Mouse (Mus musculus) hematopoietic stem cell, adult 5-6 weeks (primary cell): ENCODE results near the gene Gpn1. TPM values are rescaled to one million over a fixed set of nuclear protein-coding genes. Genes with fewer than 3 reads are reported as not detected.

Experiments
- ATAC-seq, 2 experiments: fragments of 125-278 bp in 1 of 2; replicated peaks in 1 of 2; 2 replicates each; pipeline ENCODE4 v1.8.0; 2016 to 2017; ENCODE audit warnings: inconsistent platforms in 2 of 2, mild to moderate bottlenecking in 2 of 2, moderate number of reproducible peaks in 2 of 2, low read depth in 1 of 2, moderate TSS enrichment in 1 of 2; ENCODE audit not compliant: low FRiP score in 2 of 2, poor library complexity in 2 of 2, severe bottlenecking in 2 of 2, insufficient read depth in 1 of 2, low TSS enrichment in 1 of 2
- total RNA-seq: library from RNA; stranded (forward); fragments of 172-1452, 232-1000 nt; gene quantifications from 2 replicates; pipeline ENCODE4 v1.2.3, GENCODE M21; 2017

The Gpn1 gene
- 26.0 and 49.4 TPM in 2 replicates for total RNA-seq

- ATAC-seq = peak; percentile 100
Measured at GRCm38 (mm10) chr5:31494513-31495297, at the start of gene Gpn1. Gene Gpn1 (plus strand): TSS chr5:31494741.

DNA sequence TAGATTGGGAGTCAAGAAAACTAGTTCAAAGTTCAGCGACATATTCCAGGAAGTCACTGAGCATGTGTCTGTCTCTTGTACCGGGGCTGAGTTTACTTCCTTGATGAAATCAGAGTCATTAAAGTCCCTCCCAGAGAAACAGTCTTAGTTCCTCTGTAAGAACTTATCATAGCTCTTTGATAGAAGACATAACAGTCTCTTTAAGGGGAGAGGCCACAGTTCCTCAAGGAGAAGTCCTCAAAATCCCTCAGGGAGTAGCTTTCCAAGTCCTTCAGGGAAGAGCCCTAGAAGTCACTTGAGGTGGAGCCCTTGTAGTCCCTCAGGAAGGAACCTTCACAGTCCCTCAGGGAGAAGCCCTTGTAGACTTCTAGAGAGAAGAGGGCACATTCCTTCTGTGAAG lies 43.2 kb upstream of the Gpn1 start:
- no peak for ATAC-seq

DNA sequence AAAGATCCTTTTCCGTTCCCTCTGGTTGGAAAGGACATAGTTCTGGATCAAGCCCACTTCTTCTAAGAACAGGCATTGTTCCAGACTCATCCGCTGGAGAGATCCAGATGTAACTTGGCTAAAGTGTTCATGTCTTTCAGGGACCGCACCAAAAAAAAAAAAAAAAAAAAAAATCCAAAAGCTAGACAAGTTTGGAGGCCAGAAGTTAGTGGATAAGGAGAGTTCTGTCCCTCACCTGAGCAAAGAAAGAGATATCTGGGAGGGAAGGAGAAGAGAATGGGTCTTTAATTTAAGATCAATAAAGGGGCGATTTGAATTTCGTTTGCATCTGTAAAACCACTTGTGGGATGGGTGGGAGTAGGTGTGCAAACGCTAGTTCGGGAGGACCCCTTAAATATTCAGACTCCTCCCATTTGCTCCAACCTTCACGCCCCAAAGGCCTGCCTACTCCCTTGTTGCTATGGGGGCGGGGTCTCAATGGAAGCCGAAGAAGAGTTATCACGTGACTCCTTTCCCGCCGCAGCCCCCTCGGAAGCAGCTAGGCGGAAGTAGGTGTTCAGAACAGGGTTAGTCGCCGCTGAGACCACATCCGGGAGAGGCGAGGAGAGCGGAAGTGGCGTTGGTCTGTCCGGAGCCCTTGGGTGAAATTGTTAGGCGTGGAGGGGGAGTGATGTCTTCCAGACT lies 42.5 kb upstream of the Gpn1 start, which contains the start of gene Zfp512:
Gene Zfp512, plus strand, starts transcription at position 554 of the 684 bp plus-strand sequence.
- ATAC-seq = peak; percentile 96 to 100

GRCm38 (mm10) chr5:31452562-31452878 lies 42.0 kb upstream of the Gpn1 start:
- peak in 1 of 2 experiments; percentile 14; a peak in 1 of 4 replicates for ATAC-seq

DNA sequence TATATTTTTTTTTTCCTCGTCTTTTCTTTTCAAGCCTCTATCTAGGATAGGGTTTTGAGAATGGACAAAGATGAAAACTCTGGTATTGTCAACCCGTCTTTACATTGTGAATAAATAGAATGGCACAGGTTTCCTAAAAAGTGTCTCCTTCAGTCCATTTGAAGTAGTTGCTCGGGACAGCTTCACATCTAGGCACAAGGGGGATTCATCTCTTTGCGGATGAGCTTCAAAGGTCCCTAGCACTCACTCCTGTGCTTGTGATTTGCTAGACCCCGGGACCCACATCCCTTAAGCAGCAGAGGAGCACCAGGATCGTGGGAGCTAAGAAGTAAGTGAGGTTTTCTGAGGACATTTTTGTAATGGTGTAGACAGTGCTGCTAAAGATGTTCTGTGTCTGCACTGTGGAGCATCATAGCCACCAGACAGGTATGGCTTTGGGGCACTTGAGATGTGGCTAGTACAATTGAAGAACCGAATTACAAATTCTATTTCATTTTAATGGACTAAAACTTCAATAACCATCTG lies 41.6 kb upstream of the Gpn1 start:
- no peak for ATAC-seq

GRCm38 (mm10) chr5:31467798-31468197 lies 26.7 kb upstream of the Gpn1 start:
- ATAC-seq = peak; percentile 75 to 90

GRCm38 (mm10) chr5:31469711-31470110 lies 24.8 kb upstream of the Gpn1 start:
- no peak for ATAC-seq

DNA sequence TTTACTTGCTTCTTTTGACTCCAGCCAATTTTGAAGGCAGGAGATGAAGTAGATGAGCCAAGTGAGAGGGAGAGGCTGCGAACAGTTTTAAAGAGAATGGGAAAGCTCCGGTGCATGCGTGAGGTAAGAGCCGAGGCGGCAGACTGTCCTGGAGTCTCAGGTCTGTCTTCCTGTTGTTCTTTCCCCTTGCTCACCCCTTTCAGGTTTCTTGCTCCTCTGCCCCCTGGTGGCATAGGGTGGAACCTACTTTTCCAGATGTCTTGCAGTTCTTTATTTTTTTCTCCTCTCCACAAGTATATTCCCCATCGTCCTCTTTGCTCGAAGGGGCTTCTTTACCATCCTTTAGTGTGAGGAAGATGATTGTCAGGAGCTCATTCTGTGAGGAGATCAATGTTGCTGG lies 24.2 kb upstream of the Gpn1 start:
- peak in 1 of 2 experiments; percentile 18; a peak in 1 of 4 replicates for ATAC-seq

GRCm38 (mm10) chr5:31480536-31480935 lies 14.0 kb upstream of the Gpn1 start:
- no peak for ATAC-seq

- no peak for ATAC-seq
Measured at GRCm38 (mm10) chr5:31485440-31485839, 9.1 kb upstream of the Gpn1 start, which contains the start of gene 4930548H24Rik. Gene 4930548H24Rik (plus strand): TSS chr5:31485740.

DNA sequence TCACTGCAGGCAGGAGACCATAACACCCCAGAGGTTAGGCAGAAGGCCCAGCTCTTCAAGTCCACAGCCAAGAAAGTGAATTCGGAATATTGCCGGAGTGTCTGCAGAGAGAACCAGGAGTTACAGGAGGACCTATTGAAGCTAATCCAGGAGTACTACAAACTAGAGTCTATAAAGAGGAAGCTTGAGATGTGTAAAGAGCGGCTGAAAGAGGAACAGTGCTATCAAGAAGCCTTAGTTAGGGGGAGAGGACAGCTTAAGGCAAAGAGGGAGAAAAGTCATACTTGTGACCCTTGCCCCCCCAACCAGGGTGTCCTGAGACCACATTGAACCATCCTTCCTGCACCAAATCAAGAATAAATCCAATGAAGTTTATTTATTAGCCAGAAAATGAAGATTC lies 6.7 kb upstream of the Gpn1 start:
- peak in 1 of 2 experiments; percentile 42; a peak in 1 of 4 replicates for ATAC-seq

DNA sequence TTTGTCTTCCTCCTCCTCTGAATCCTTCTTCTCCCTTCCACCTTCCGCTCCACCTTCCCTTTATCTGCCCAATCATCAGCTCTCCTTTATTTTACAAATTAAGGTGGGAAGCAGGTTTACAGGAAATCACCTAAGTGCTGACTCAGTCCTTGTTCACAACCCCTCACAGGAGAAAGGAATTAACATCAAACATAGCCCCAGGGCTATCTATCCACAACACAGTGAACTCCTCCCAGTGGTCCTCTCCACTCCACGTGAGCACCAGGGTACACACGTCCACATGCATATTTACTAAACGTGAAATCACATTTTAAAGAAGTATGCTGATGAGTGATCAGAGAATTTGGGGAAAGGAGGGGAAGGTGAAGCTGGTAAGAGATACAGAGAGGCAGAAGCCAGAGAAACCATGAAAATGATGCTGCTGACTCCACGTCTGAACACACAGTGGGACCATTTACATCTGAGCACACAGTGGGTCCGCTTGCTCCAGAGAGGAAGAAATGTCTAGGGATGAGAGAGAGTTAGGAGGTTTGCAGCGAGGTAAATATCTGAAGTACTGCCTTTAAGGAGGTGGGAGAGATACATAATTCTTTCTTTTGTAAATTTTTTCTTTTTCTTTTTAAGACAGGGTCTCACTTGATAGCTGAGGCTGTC lies 5.3 kb upstream of the Gpn1 start:
- no peak for ATAC-seq

DNA sequence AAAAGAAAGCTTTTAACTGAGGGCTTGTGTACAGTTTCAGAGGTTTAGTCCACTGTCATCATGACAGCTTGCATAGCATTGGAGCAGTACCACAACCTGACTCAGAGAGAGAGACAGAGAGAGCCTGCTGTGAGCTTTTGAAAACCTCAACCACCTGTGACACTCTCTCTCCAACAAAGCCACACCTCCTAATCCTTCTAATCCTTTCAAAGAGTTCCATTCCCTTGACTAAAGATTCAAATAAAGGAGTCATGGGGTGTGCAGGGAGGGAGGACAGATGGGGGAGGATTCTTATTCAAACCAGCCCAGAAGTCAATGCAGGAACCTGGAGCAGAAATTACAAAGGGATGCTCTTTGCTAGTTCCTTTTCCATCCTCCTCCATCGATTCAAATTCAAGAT lies 2.5 kb upstream of the Gpn1 start:
- no peak for ATAC-seq

DNA sequence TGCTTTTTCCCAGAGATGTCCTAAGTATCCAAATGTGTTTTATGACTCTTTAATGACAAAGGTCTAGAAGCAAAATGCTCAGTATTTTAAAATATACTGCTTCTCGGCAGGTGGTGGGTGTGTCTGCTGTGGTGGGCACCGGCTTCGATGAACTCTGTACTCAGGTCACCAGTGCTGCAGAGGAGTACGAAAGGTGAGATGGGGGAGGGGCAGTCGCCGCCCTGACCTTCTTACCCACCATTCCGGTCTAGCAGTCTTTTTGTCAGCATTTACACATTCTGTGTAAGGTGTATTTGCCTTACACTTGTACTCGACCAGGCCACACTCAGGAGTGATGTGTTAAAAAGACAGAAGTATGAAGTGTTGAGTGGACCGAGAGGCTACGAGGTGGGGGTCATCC lies 10.3 kb downstream of the Gpn1 start:
- no peak for ATAC-seq

DNA sequence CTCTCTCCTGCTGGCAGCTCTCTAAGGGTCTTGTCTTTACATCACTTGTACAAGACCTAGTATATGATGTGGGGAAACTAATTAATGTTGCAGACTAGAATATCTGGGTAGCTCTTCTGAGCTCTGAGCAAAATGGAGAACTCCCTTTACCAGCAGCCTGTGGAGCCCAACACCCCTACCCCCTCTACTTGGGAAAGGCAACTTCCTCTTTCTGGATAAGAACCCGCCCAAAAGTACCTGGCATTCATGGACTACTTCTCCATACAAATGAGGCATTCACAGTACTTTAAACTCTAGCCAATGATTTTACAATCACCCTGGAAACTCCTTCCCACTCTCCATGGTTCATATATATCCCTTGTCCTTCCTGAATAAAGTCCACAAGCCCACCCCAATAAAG lies 17.9 kb downstream of the Gpn1 start:
- peak; percentile 77 to 80 for ATAC-seq

GRCm38 (mm10) chr5:31520556-31520955 lies 26.0 kb downstream of the Gpn1 start:
- no peak for ATAC-seq

DNA sequence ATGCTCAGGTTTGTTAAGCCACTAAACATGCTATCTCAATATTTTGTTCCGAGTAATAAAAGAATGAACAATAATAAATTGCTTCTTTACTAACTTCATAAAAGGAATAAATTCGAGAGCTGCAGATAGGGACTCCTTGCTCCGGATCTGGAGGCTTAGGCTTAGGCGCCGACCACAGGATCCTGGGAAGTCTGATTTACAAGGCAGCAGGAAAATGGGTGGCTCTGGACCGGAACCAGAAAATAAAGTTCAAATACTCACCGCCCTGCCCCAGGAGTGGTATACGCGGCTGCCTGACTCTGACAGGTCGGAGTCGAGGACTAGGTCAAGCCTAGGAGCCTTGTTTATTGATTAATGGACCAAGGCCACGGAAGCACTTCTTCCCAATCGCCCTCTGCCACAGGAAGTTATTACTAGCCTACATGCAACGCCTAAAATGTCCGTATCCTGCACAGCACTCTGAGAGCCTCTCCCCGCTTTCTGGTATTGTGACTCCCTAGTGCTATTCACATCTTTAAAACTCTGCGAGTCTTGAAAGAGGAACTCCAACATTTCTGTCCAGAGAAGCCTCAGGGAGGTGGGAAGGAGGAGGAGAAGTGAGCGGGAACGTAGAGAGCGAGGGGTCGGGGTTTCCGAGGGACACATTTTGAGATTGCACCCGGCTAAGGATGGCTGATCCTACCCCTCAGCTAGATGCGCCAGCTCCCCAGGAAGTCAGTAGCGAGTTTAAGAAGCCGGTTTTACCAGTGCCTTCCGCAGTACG lies 32.0 kb downstream of the Gpn1 start, which contains the start of gene Slc4a1ap:
Gene Slc4a1ap, plus strand, starts transcription at position 642 of the 763 bp plus-strand sequence.
- peak; percentile 78 to 90 for ATAC-seq
